Mouse (Mus musculus) bone marrow, adult 2 months (tissue): ENCODE measurements around the gene Slc44a5.

ENCODE experiments used
- CTCF ChIP-seq: fragments of 200-500 bp; IDR thresholded peaks from 2 replicates; pipeline ENCODE4 v1.5.1; 2011; ENCODE audit warnings: low read length, control low read depth; ENCODE audit not compliant: control insufficient read depth, insufficient read depth
- POLR2A ChIP-seq: fragments of 200-500 bp; IDR thresholded peaks from 2 replicates; pipeline ENCODE4 v1.6.1; 2011; ENCODE audit warnings: low read depth, mild to moderate bottlenecking, control low read depth, low read length, borderline replicate concordance; ENCODE audit not compliant: control insufficient read depth

GRCm38 (mm10) chr3:153941613-153942012, 31.6 kb upstream of the Slc44a5 start:
- TF ChIP-seq CTCF (no peak), POLR2A (no peak)
